ENCODE assay signal across 20 mouse cellular contexts in the genomic region with DNA sequence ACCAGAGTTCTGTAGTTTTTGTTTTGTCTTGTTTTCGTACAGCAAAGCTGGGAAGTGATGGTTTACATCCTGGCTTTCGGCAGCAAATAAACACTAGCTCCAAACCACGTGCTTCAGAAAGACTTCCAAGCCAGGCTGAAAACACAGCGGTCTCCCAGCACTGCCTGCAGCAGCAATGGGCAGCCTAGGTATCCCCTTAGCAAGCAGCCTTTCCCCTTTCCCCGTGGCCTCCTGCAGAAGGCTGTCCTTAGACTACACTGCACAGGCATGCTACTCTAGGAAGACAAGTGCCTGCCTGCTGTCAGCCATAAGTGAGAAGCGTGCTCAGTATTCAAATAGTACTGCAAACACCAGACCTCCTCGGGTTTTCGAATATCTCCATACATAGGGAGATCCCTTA. TPM values are rescaled to one million over a fixed set of nuclear protein-coding genes. Genes with fewer than 3 reads are reported as not detected.
DNase-seq lines count a peak whose midpoint lies in the region; ATAC-seq and TF ChIP-seq lines count a peak whose summit lies in the region.
"Had no signal": no experiment of that assay in that cellular context is flagged by ENCODE, and none has a peak within 500 bp of the region (broad histone marks: within the 10 kb centered on the region; RNA-seq: fewer than 3 reads in every experiment).

No protein-coding gene starts in this region.

- H3K27me3 ChIP-seq in forebrain, postnatal 0 days (ENCODE audit: insufficient read depth, low read length), result no peaks in the 10 kb centered on the region
- H3K27me3 ChIP-seq in forebrain, embryonic 11.5 days (ENCODE audit: control insufficient read depth, insufficient read depth, low read length), result no peaks in the 10 kb centered on the region
- no peaks in the 10 kb centered on the region for H3K27me3 ChIP-seq in hindbrain, embryonic 16.5 days (replicated peaks; ENCODE audit: control insufficient read depth, insufficient read depth, low read length)
- H3K27me3 ChIP-seq in hindbrain, embryonic 14.5 days (ENCODE audit: control insufficient read depth, insufficient read depth, low read length), result no peaks in the 10 kb centered on the region
- no peaks in the 10 kb centered on the region for H3K27me3 ChIP-seq in stomach, postnatal 0 days (ENCODE audit: control insufficient read depth, insufficient read depth, low read length)
- H3K27me3 ChIP-seq: liver, embryonic 13.5 days; neural tube, embryonic 12.5 days had no signal

- 61% methylated on average over 8 of the region's 8 CpGs for WGBS in forebrain, postnatal 0 days
- WGBS in forebrain, embryonic 11.5 days, result 83% methylated on average over 8 of the region's 8 CpGs
- 76% methylated on average over 8 of the region's 8 CpGs for WGBS in hindbrain, embryonic 16.5 days
- WGBS in hindbrain, embryonic 14.5 days, result 71% methylated on average over 8 of the region's 8 CpGs
- 48% methylated on average over 8 of the region's 8 CpGs for WGBS in stomach, postnatal 0 days

- H3K4me3 ChIP-seq in forebrain, postnatal 0 days (ENCODE audit: low read depth, low read length), result no peak overlapping the region
- no peak overlapping the region for H3K4me3 ChIP-seq in forebrain, embryonic 11.5 days (ENCODE audit: low read depth, low read length)
- no peak overlapping the region for H3K4me3 ChIP-seq in hindbrain, embryonic 16.5 days (ENCODE audit: low read length)
- no peak overlapping the region for H3K4me3 ChIP-seq in hindbrain, embryonic 14.5 days (replicated peaks; ENCODE audit: low read length)
- no peak overlapping the region for H3K4me3 ChIP-seq in stomach, postnatal 0 days (ENCODE audit: low read depth, low read length)
- H3K4me3 ChIP-seq: heart, adult 2 months; liver, embryonic 13.5 days; neural tube, embryonic 12.5 days had no signal

- no peak for DNase-seq in forebrain, postnatal 0 days
- DNase-seq in forebrain, embryonic 11.5 days (ENCODE audit: low spot score), result no peak
- DNase-seq in hindbrain, embryonic 14.5 days (ENCODE audit: low spot score), result no peak
- DNase-seq in lung, postnatal 10 days, result peak; percentile 44
- no peak for DNase-seq in lung, adult 18-20 months
- DNase-seq in stomach, postnatal 0 days (ENCODE audit: low spot score), result peak; percentile 12
- DNase-seq: adrenal gland, postnatal 25 days; cerebellum, adult 8-10 months; gastrocnemius, postnatal 10 days; heart, adult 2 months; kidney, adult 2 months; layer of hippocampus, adult 9-11 months; liver, embryonic 13.5 days; right cerebral cortex, postnatal 14 days had no signal

- peak; percentile 53 for ATAC-seq in forebrain, postnatal 0 days
- ATAC-seq in forebrain, embryonic 11.5 days (replicated peaks; ENCODE audit: low FRiP score), result no peak
- 0 out of 2 replicates have a peak, but pooled peaks have one; percentile 38 for ATAC-seq in hindbrain, embryonic 16.5 days
- ATAC-seq in hindbrain, embryonic 14.5 days (ENCODE audit: low FRiP score), result no peak
- no peak for ATAC-seq in stomach, postnatal 0 days (ENCODE audit: low FRiP score, low TSS enrichment)
- ATAC-seq: CD4-positive, CD25-positive, alpha-beta regulatory T cell, adult 4 months; hindbrain, postnatal 0 days had no signal

- no peak for TF ChIP-seq CTCF in forebrain, postnatal 0 days (IDR thresholded peaks at IDR 0.05; ENCODE audit: low read depth)
- TF ChIP-seq CTCF in stomach, postnatal 0 days (IDR thresholded peaks at IDR 0.05; ENCODE audit: low read depth), result no peak

- TF ChIP-seq EP300 in stomach, postnatal 0 days (optimal IDR thresholded peaks at IDR 0.05), result no peak

- H3K9me3 ChIP-seq in forebrain, postnatal 0 days (ENCODE audit: low read length), result no peaks in the 10 kb centered on the region
- H3K9me3 ChIP-seq in forebrain, embryonic 11.5 days (ENCODE audit: control insufficient read depth, low read length), result no peaks in the 10 kb centered on the region
- H3K9me3 ChIP-seq in hindbrain, embryonic 16.5 days (ENCODE audit: control insufficient read depth, low read length), result no peaks in the 10 kb centered on the region
- no peaks in the 10 kb centered on the region for H3K9me3 ChIP-seq in hindbrain, embryonic 14.5 days (ENCODE audit: control insufficient read depth, low read length)
- H3K9me3 ChIP-seq in stomach, postnatal 0 days (ENCODE audit: control insufficient read depth, low read length), result no peaks in the 10 kb centered on the region
- H3K9me3 ChIP-seq: liver, embryonic 13.5 days; neural tube, embryonic 12.5 days had no signal

- no peaks in the 10 kb centered on the region for H3K4me1 ChIP-seq in forebrain, postnatal 0 days (ENCODE audit: insufficient read depth)
- H3K4me1 ChIP-seq in forebrain, embryonic 11.5 days (replicated peaks; ENCODE audit: control insufficient read depth, insufficient read depth, low read length), result no peaks in the 10 kb centered on the region
- no peaks in the 10 kb centered on the region for H3K4me1 ChIP-seq in hindbrain, embryonic 16.5 days (ENCODE audit: control insufficient read depth, insufficient read depth, low read depth, low read length)
- no peaks in the 10 kb centered on the region for H3K4me1 ChIP-seq in hindbrain, embryonic 14.5 days (replicated peaks; ENCODE audit: control insufficient read depth, insufficient read depth, low read length)
- no peaks in the 10 kb centered on the region for H3K4me1 ChIP-seq in stomach, postnatal 0 days (replicated peaks; ENCODE audit: control insufficient read depth, insufficient read depth)
- H3K4me1 ChIP-seq: neural tube, embryonic 12.5 days had no signal

- H3K36me3 ChIP-seq in forebrain, postnatal 0 days (ENCODE audit: insufficient read depth), result peaks cover 10% of the 10 kb centered on the region; the same call in 1 of the 2 replicates
- H3K36me3 ChIP-seq in forebrain, embryonic 11.5 days (ENCODE audit: control insufficient read depth, insufficient read depth, low read length), result no peaks in the 10 kb centered on the region; the same call in 1 of the 2 replicates
- peaks cover 10% of the 10 kb centered on the region; the same call in 1 of the 2 replicates for H3K36me3 ChIP-seq in hindbrain, embryonic 16.5 days (ENCODE audit: control insufficient read depth, insufficient read depth, low read length)
- H3K36me3 ChIP-seq in hindbrain, embryonic 14.5 days (replicated peaks; ENCODE audit: control insufficient read depth, insufficient read depth), result peaks cover 46% of the 10 kb centered on the region
- peaks cover 9% of the 10 kb centered on the region for H3K36me3 ChIP-seq in stomach, postnatal 0 days (ENCODE audit: control insufficient read depth, insufficient read depth, low read length)

- no peak overlapping the region for H3K27ac ChIP-seq in forebrain, postnatal 0 days (ENCODE audit: low read depth, low read length)
- H3K27ac ChIP-seq in forebrain, embryonic 11.5 days (ENCODE audit: low read depth, low read length), result no peak overlapping the region
- no peak overlapping the region for H3K27ac ChIP-seq in hindbrain, embryonic 16.5 days (ENCODE audit: low read depth, low read length)
- no peak overlapping the region for H3K27ac ChIP-seq in hindbrain, embryonic 14.5 days
- H3K27ac ChIP-seq in stomach, postnatal 0 days (replicated peaks), result no peak overlapping the region
- H3K27ac ChIP-seq: heart, adult 2 months; hindbrain, postnatal 0 days; kidney, postnatal 0 days; liver, embryonic 13.5 days; macrophage; neural tube, embryonic 12.5 days had no signal

- H3K9ac ChIP-seq in forebrain, postnatal 0 days, result no peak overlapping the region
- H3K9ac ChIP-seq in forebrain, embryonic 11.5 days (ENCODE audit: low read length), result no peak overlapping the region
- H3K9ac ChIP-seq in hindbrain, embryonic 16.5 days (ENCODE audit: low read depth, low read length), result no peak overlapping the region
- no peak overlapping the region for H3K9ac ChIP-seq in hindbrain, embryonic 14.5 days
- H3K9ac ChIP-seq in stomach, postnatal 0 days (ENCODE audit: low read length), result no peak overlapping the region
- H3K9ac ChIP-seq: liver, embryonic 13.5 days; neural tube, embryonic 12.5 days had no signal

- no peak overlapping the region for H3K4me2 ChIP-seq in forebrain, postnatal 0 days (ENCODE audit: low read depth)
- H3K4me2 ChIP-seq in forebrain, embryonic 11.5 days (ENCODE audit: low read depth, low read length, severe bottlenecking), result no peak overlapping the region
- H3K4me2 ChIP-seq in hindbrain, embryonic 16.5 days (ENCODE audit: low read length), result no peak overlapping the region
- H3K4me2 ChIP-seq in hindbrain, embryonic 14.5 days (replicated peaks), result no peak overlapping the region
- H3K4me2 ChIP-seq in stomach, postnatal 0 days (replicated peaks; ENCODE audit: low read depth), result no peak overlapping the region
- H3K4me2 ChIP-seq: liver, embryonic 13.5 days; neural tube, embryonic 12.5 days had no signal

RNA-seq across cellular contexts. Expression of gene Fez2, which starts 41.4 kb away (rescaled TPM):
- 56.0 and 57.9 TPM in 2 replicates for total RNA-seq in forebrain, postnatal 0 days (2014; rRNA removed)
- polyA plus RNA-seq in forebrain, postnatal 0 days (2015; fragmentation: Nextera tagmentation; extraction: Ambion mirVana), result 64.8 and 65.9 TPM in 2 replicates
- polyA plus RNA-seq in forebrain, embryonic 11.5 days (2014; fragmentation: Nextera tagmentation; extraction: Ambion mirVana), result 35.7 and 39.4 TPM in 2 replicates
- polyA plus RNA-seq in hindbrain, embryonic 16.5 days (2015; fragmentation: Nextera tagmentation; extraction: Ambion mirVana), result 63.4 and 64.9 TPM in 2 replicates
- 59.7 and 69.0 TPM in 2 replicates for polyA plus RNA-seq in hindbrain, embryonic 14.5 days (2014; fragmentation: Nextera tagmentation; extraction: Ambion mirVana)
- polyA plus RNA-seq in stomach, postnatal 0 days (2015; fragmentation: Nextera tagmentation; extraction: Ambion mirVana), result 27.2 and 28.7 TPM in 2 replicates

Comparison
In these comparisons a context has a peak if more than half of its experiments do, and no peak if none do; other contexts are left out.
1. ATAC-seq: peak in forebrain, postnatal 0 days (single experiment) and hindbrain, embryonic 16.5 days (single experiment); none in forebrain, embryonic 11.5 days (single experiment), hindbrain, embryonic 14.5 days (single experiment) and stomach, postnatal 0 days (single experiment).
2. DNase-seq: peak in lung, postnatal 10 days (single experiment) and stomach, postnatal 0 days (single experiment); none in forebrain, postnatal 0 days (single experiment), forebrain, embryonic 11.5 days (single experiment), hindbrain, embryonic 14.5 days (single experiment) and lung, adult 18-20 months (0 of 2).